Mouse (Mus musculus): Measurements from ENCODE around the gene Eif2d. TPM values are rescaled to one million over a fixed set of nuclear protein-coding genes. Genes with fewer than 3 reads are reported as not detected.

The Eif2d gene
- polyA plus RNA-seq, 1 experiment: 32.6 TPM

DNA sequence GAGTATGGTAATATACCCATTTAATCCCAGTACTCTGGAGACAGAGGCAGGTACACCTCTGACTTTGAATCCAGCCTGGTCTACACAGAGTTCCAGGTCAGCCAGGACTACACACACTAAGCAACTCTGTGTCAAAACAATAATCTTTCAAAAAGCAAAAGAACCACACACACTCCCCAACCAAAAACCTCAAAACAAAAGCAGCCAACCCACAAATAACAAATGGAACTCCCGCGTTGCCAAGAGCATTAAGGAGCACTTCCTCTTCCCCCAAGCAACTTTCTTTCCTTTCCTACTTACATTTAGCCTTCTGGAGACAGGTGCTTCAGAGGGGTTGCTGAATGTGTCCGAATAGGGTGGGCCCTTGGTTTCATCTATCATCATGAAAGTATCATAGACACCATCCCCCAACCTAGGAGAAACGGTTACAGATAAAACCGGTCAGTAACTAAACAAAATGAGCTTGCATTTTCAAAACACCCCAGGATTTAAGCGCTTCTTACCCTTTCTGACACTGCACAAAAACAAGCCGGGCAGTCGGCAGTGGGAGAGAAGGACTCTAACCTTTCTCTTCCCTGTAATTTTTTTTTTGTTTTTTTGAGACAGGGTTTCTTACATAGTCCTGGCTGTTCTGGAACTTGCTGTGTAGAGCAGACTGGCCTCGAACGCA, 16.9 kb upstream of the Eif2d start:
- H3K79me2 ChIP-seq (ENCODE audit: control insufficient read depth, insufficient read depth): no peaks in the 10 kb centered on the region
- H3ac ChIP-seq (ENCODE audit: control insufficient read depth, insufficient read length): no peak overlapping the region
- no peaks in the 10 kb centered on the region for H3K27me3 ChIP-seq (ENCODE audit: control insufficient read depth, insufficient read depth, insufficient read length)
- H3K36me3 ChIP-seq (ENCODE audit: control insufficient read depth, insufficient read depth): no peaks in the 10 kb centered on the region
- peak overlapping the region; percentile 63 for H3K4me2 ChIP-seq (ENCODE audit: low read depth)
- H3K4me3 ChIP-seq: no peak overlapping the region
- TF ChIP-seq E2F4 (IDR thresholded peaks at IDR 0.05; ENCODE audit: insufficient read depth) (no peak), SRF (IDR thresholded peaks at IDR 0.05; ENCODE audit: control insufficient read depth, insufficient read length, low read depth) (no peak), MYOG (IDR thresholded peaks at IDR 0.05; ENCODE audit: control insufficient read depth in 1 of 3, insufficient read depth in 1 of 3, insufficient read length in 2 of 3, low read depth in 2 of 3) (no peak), MYOD1 (IDR thresholded peaks at IDR 0.05; ENCODE audit: control insufficient read depth in 1 of 3, insufficient read length in 2 of 3, low read depth in 2 of 3) (no peak), USF1 (IDR thresholded peaks at IDR 0.05; ENCODE audit: low read depth) (no peak), POLR2AphosphoS2 (IDR thresholded peaks at IDR 0.05; ENCODE audit: insufficient read length, low read depth) (no peak), TCF3 (IDR thresholded peaks at IDR 0.05; ENCODE audit: insufficient read length, low read depth) (no peak), CEBPB (IDR thresholded peaks at IDR 0.05; ENCODE audit: insufficient read depth, poor library complexity, severe bottlenecking) (no peak), MAX (IDR thresholded peaks at IDR 0.05; ENCODE audit: low read depth) (no peak)

DNA sequence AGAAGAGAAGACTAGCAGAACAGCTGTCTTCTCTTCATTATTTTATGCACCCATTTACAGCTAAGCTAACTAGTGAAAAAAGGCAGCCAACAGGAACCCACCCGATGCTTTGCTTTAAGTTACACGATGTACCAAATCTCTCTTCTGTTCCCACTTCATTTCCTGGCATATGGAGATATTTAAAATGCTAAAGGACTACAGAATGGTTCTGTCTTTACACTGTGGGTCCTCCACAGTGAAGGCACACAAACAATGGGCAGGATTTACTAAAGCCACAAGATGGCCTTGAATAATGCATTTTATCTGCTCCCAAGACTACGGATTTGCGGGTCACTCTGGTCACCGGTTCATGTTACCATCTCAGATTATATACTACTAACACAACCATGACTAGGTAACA, 15.9 kb upstream of the Eif2d start:
- peak overlapping the region; percentile 57 for H3K4me3 ChIP-seq
- H3K79me2 ChIP-seq (ENCODE audit: control insufficient read depth, insufficient read depth): no peaks in the 10 kb centered on the region
- no peaks in the 10 kb centered on the region for H3K27me3 ChIP-seq (ENCODE audit: control insufficient read depth, insufficient read depth, insufficient read length)
- peak overlapping the region; percentile 63 for H3K4me2 ChIP-seq (ENCODE audit: low read depth)
- no peak overlapping the region for H3ac ChIP-seq (ENCODE audit: control insufficient read depth, insufficient read length)
- no peaks in the 10 kb centered on the region for H3K36me3 ChIP-seq (ENCODE audit: control insufficient read depth, insufficient read depth)
- TF ChIP-seq E2F4 (IDR thresholded peaks at IDR 0.05; ENCODE audit: insufficient read depth): no peak
- no peak for TF ChIP-seq USF1 (IDR thresholded peaks at IDR 0.05; ENCODE audit: low read depth)
- no peak for TF ChIP-seq MAX (IDR thresholded peaks at IDR 0.05; ENCODE audit: low read depth)
- TF ChIP-seq POLR2A (IDR thresholded peaks at IDR 0.05; ENCODE audit: insufficient read length, low read depth): no peak
- no peak for TF ChIP-seq CEBPB (IDR thresholded peaks at IDR 0.05; ENCODE audit: insufficient read depth, poor library complexity, severe bottlenecking)
- no peak for TF ChIP-seq POLR2AphosphoS2 (IDR thresholded peaks at IDR 0.05; ENCODE audit: insufficient read length, low read depth)
- TF ChIP-seq SRF (IDR thresholded peaks at IDR 0.05; ENCODE audit: control insufficient read depth, insufficient read length, low read depth): no peak
- no peak for TF ChIP-seq REST (IDR thresholded peaks at IDR 0.05; ENCODE audit: insufficient read depth, insufficient read length)

DNA sequence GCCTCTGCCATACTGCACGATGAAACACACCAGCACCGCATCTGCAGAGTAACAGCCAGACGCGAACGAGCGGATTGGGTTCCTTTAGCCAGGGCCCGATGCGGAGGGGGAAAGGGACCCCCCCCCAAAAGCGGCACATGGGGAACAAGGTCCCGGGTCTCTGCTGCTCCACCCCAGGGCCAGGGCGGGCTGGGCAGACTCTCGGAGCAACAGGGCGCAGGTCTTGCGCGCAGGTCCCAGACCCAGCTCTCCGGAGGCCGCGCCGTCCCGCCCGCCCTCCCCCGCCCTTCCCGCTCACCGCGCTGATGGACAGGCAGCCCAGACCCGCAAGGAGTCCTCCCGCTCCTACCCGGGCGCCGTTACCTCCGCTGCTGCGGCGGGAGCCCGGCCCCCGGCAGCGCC, 15.3 kb upstream of the Eif2d start:
- Histone ChIP-seq H3ac (ENCODE audit: control insufficient read depth, insufficient read length) (peak overlapping the region; percentile 12), H3K36me3 (ENCODE audit: control insufficient read depth, insufficient read depth) (no peaks in the 10 kb centered on the region), H3K79me2 (ENCODE audit: control insufficient read depth, insufficient read depth) (no peaks in the 10 kb centered on the region), H3K27me3 (ENCODE audit: control insufficient read depth, insufficient read depth, insufficient read length) (no peaks in the 10 kb centered on the region), H3K4me3 (peak overlapping the region; percentile 57), H3K4me2 (ENCODE audit: low read depth) (peak overlapping the region; percentile 63)
- TF ChIP-seq E2F4 (IDR thresholded peaks at IDR 0.05; ENCODE audit: insufficient read depth) (no peak), MYOD1 (IDR thresholded peaks at IDR 0.05; ENCODE audit: control insufficient read depth in 1 of 3, insufficient read length in 2 of 3, low read depth in 2 of 3) (no peak), TCF12 (IDR thresholded peaks at IDR 0.05; ENCODE audit: insufficient read depth, poor library complexity, severe bottlenecking) (no peak), REST (IDR thresholded peaks at IDR 0.05; ENCODE audit: insufficient read depth, insufficient read length) (no peak)

DNA sequence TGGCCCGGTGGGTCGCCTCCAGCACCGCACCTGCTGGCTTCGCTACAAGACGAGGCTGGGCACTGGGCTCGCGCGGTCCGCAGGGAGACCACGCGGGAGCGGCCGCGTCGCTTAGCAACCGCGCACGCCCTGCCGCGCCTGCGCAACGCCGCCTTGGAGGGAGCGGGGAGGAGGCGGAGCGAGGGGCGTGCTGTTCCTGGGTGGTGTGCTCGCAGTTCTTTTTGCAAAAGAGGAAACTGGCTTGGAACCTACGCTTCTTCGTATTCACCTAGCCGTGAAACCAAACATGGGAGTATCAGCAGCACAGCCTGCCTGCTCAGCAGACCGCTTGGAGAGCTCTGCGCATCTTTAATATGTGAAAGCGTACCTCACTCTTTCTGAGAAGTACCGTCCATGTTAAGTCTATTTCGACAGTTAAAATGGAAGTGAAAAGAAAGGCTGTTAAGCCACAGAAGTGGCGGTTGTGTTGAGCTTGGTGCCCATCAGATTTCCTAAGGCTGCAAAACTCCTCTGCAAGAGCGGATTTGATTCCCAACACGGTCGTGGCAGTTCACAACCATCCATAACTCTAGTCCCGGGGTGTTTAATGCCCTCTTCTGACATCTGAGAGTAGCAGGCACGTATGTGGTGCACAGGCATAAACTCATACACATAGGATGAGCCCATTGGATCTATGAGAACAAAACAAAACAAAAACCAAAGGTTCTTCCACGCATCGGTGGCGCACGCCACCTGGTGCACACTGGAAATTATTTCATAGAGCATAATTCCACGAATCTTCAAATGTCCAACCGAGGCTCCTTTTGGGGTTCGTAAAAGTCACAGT, 14.6 kb upstream of the Eif2d start, which contains the start of gene Dyrk3:
TSS of gene Dyrk3 (minus strand) at position 150 of the 826 bp plus-strand sequence.
- H3K79me2 ChIP-seq (ENCODE audit: control insufficient read depth, insufficient read depth): no peaks in the 10 kb centered on the region
- H3K36me3 ChIP-seq (ENCODE audit: control insufficient read depth, insufficient read depth): no peaks in the 10 kb centered on the region
- H3K4me3 ChIP-seq: peak within 1 kb of the TSS; percentile 57
- no peaks in the 10 kb centered on the region for H3K27me3 ChIP-seq (ENCODE audit: control insufficient read depth, insufficient read depth, insufficient read length)
- H3K4me2 ChIP-seq (ENCODE audit: low read depth): peak within 1 kb of the TSS; percentile 90
- peak within 1 kb of the TSS; percentile 12 for H3ac ChIP-seq (ENCODE audit: control insufficient read depth, insufficient read length)
- TF ChIP-seq E2F4 (IDR thresholded peaks at IDR 0.05; ENCODE audit: insufficient read depth) (no peak), MAX (IDR thresholded peaks at IDR 0.05; ENCODE audit: low read depth) (no peak), CEBPB (IDR thresholded peaks at IDR 0.05; ENCODE audit: insufficient read depth, poor library complexity, severe bottlenecking) (no peak), USF1 (IDR thresholded peaks at IDR 0.05; ENCODE audit: low read depth) (no peak), POLR2AphosphoS2 (IDR thresholded peaks at IDR 0.05; ENCODE audit: insufficient read length, low read depth) (peak; percentile 66), TCF3 (IDR thresholded peaks at IDR 0.05; ENCODE audit: insufficient read length, low read depth) (no peak), MYOG (IDR thresholded peaks at IDR 0.05; ENCODE audit: control insufficient read depth in 1 of 3, insufficient read depth in 1 of 3, insufficient read length in 2 of 3, low read depth in 2 of 3) (peak in 1 of 3 experiments; percentile 47), TCF12 (IDR thresholded peaks at IDR 0.05; ENCODE audit: insufficient read depth, poor library complexity, severe bottlenecking) (no peak), POLR2A (IDR thresholded peaks at IDR 0.05; ENCODE audit: insufficient read length, low read depth) (peak; percentile 66), MYOD1 (IDR thresholded peaks at IDR 0.05; ENCODE audit: control insufficient read depth in 1 of 3, insufficient read length in 2 of 3, low read depth in 2 of 3) (peak in 1 of 3 experiments; percentile 25)

Data from myocyte (in vitro differentiated cells).